Mouse (Mus musculus) cerebellum, adult 2 months (tissue): ENCODE measurements at regions not wholly inside any gene's neighbourhood (a gene's known extent, or its start where the extent isn't known, plus 50 kb on each side); places are given as distances from the start of the nearest gene placed in this dataset.

Experiments used
- CTCF ChIP-seq: fragments of 200-500 bp; IDR thresholded peaks from 2 replicates; pipeline ENCODE4 v1.5.1; 2011; ENCODE audit warnings: low read depth, mild to moderate bottlenecking, control low read depth, low read length, moderate library complexity, borderline replicate concordance; ENCODE audit not compliant: insufficient read depth
- POLR2A ChIP-seq: fragments of 200-500 bp; IDR thresholded peaks from 2 replicates; pipeline ENCODE4 v1.6.1; 2011; ENCODE audit warnings: low read length, control low read depth, borderline replicate concordance; ENCODE audit not compliant: insufficient read depth

DNA sequence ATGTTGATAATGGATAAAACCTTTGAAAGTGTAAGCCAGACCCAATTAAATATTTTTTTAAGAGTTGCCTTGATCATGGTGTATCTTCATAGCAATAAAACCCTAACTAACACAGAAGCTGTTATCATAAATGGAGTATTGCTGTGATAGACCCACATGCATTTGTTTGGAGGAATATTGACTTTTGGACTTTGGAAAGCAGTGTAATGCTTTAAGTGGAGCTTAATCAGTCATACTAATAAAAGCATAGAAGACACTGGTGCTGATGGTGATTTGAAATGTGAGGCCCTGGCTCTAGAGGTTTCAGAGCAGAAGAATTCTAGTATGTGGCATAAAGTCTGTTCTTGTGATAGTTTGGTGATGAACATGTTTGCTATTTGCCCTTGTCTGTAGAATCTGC lies 328.4 kb upstream of the Cadm2 start:
- TF ChIP-seq CTCF = no peak
- no peak for TF ChIP-seq POLR2A
